In genomic region chr3:137958352-137958751, GRCm38 (mm10) we compare ENCODE assay signal across 20 mouse cellular contexts. TPM values are rescaled to one million over a fixed set of nuclear protein-coding genes. Genes with fewer than 3 reads are reported as not detected.
DNase-seq lines count a peak whose midpoint lies in the region; ATAC-seq and TF ChIP-seq lines count a peak whose summit lies in the region.
"Had no signal": no experiment of that assay in that cellular context is flagged by ENCODE, and none has a peak within 500 bp of the region (broad histone marks: within the 10 kb centered on the region; RNA-seq: fewer than 3 reads in every experiment).

No protein-coding gene starts in this region.

- no peaks in the 10 kb centered on the region for H3K27me3 ChIP-seq in heart, postnatal 0 days (ENCODE audit: control insufficient read depth, insufficient read depth, low read length)
- H3K27me3 ChIP-seq in midbrain, embryonic 11.5 days (ENCODE audit: control insufficient read depth, insufficient read depth, low read length), result no peaks in the 10 kb centered on the region
- H3K27me3 ChIP-seq in midbrain, embryonic 10.5 days (ENCODE audit: low read depth, poor library complexity, severe bottlenecking), result no peaks in the 10 kb centered on the region; the same call in 1 of the 2 replicates
- no peaks in the 10 kb centered on the region for H3K27me3 ChIP-seq in liver, embryonic 15.5 days
- H3K27me3 ChIP-seq: embryonic facial prominence, embryonic 13.5 days; forebrain, embryonic 13.5 days; hindbrain, embryonic 15.5 days had no signal

- H3K9me3 ChIP-seq in heart, postnatal 0 days (replicated peaks; ENCODE audit: control insufficient read depth, low read length), result no peaks in the 10 kb centered on the region
- H3K9me3 ChIP-seq in midbrain, embryonic 11.5 days (ENCODE audit: control insufficient read depth, low read length), result no peaks in the 10 kb centered on the region
- no peaks in the 10 kb centered on the region for H3K9me3 ChIP-seq in midbrain, embryonic 10.5 days (replicated peaks)
- H3K9me3 ChIP-seq in liver, embryonic 15.5 days (replicated peaks), result no peaks in the 10 kb centered on the region
- H3K9me3 ChIP-seq: embryonic facial prominence, embryonic 13.5 days; forebrain, embryonic 13.5 days; hindbrain, embryonic 10.5 days; hindbrain, embryonic 15.5 days had no signal

- no peak for TF ChIP-seq EP300 in heart, postnatal 0 days (IDR thresholded peaks at IDR 0.05; ENCODE audit: low read depth)

- no peak for TF ChIP-seq CTCF in heart, postnatal 0 days (IDR thresholded peaks at IDR 0.05; ENCODE audit: low read depth)

- no peak overlapping the region for H3K9ac ChIP-seq in heart, postnatal 0 days (replicated peaks; ENCODE audit: low read depth, low read length)
- no peak overlapping the region for H3K9ac ChIP-seq in midbrain, embryonic 11.5 days (ENCODE audit: low read length)
- no peak overlapping the region for H3K9ac ChIP-seq in liver, embryonic 15.5 days
- H3K9ac ChIP-seq: embryonic facial prominence, embryonic 13.5 days; forebrain, embryonic 13.5 days; forebrain, postnatal 0 days; hindbrain, embryonic 15.5 days had no signal

- ATAC-seq in heart, postnatal 0 days (ENCODE audit: insufficient read depth, low read depth), result no peak
- ATAC-seq in midbrain, embryonic 11.5 days (ENCODE audit: low FRiP score), result no peak
- ATAC-seq in liver, embryonic 15.5 days (ENCODE audit: insufficient read depth), result no peak
- ATAC-seq: forebrain, embryonic 13.5 days; forebrain, postnatal 0 days had no signal

- H3K4me1 ChIP-seq in heart, postnatal 0 days (ENCODE audit: control insufficient read depth, insufficient read depth), result peaks cover 26% of the 10 kb centered on the region
- H3K4me1 ChIP-seq in midbrain, embryonic 11.5 days (ENCODE audit: control insufficient read depth, insufficient read depth, low read length), result peaks cover 3% of the 10 kb centered on the region; the same call in 1 of the 2 replicates
- peaks cover 24% of the 10 kb centered on the region for H3K4me1 ChIP-seq in midbrain, embryonic 10.5 days
- peaks cover 70% of the 10 kb centered on the region for H3K4me1 ChIP-seq in liver, embryonic 15.5 days (replicated peaks)

- no peak overlapping the region for H3K4me3 ChIP-seq in heart, postnatal 0 days (ENCODE audit: low read depth, low read length)
- H3K4me3 ChIP-seq in midbrain, embryonic 11.5 days (ENCODE audit: low read depth, low read length), result no peak overlapping the region
- no peak overlapping the region for H3K4me3 ChIP-seq in midbrain, embryonic 10.5 days
- no peak overlapping the region for H3K4me3 ChIP-seq in liver, embryonic 15.5 days (replicated peaks)
- H3K4me3 ChIP-seq: embryonic facial prominence, embryonic 13.5 days; forebrain, embryonic 13.5 days; gastrocnemius, adult 2 months; hindbrain, embryonic 10.5 days; hindbrain, embryonic 15.5 days had no signal

- peaks cover 7% of the 10 kb centered on the region; the same call in 1 of the 2 replicates for H3K36me3 ChIP-seq in heart, postnatal 0 days (replicated peaks; ENCODE audit: control insufficient read depth, insufficient read depth, low read length)
- H3K36me3 ChIP-seq in midbrain, embryonic 11.5 days (ENCODE audit: control insufficient read depth, insufficient read depth, low read length), result no peaks in the 10 kb centered on the region
- H3K36me3 ChIP-seq in midbrain, embryonic 10.5 days, result no peaks in the 10 kb centered on the region
- peaks cover 26% of the 10 kb centered on the region for H3K36me3 ChIP-seq in liver, embryonic 15.5 days (replicated peaks)
- H3K36me3 ChIP-seq: embryonic facial prominence, embryonic 13.5 days; hindbrain, embryonic 10.5 days; hindbrain, embryonic 15.5 days had no signal

- no peak for DNase-seq in heart, postnatal 0 days (ENCODE audit: low spot score)
- DNase-seq in heart, postnatal 36 days, result no peak
- DNase-seq in midbrain, embryonic 11.5 days (ENCODE audit: low spot score, missing footprints), result peak; percentile 49
- DNase-seq in midbrain, embryonic 10.5 days (ENCODE audit: low spot score), result no peak
- no peak for DNase-seq in ovary, adult 18-20 months (ENCODE audit: low spot score)
- no peak for DNase-seq in ovary, postnatal 10 days (ENCODE audit: low spot score)
- DNase-seq: adrenal gland, adult 2 months; adrenal gland, postnatal 25 days; cerebellum, adult 18-20 months; cerebellum, adult 9-11 months; cerebellum, postnatal 36 days; forebrain, postnatal 0 days; gastrocnemius, adult 2 months; gastrocnemius, postnatal 25 days; heart, postnatal 14 days had no signal

- H3K27ac ChIP-seq in heart, postnatal 0 days (ENCODE audit: low read depth), result 0 out of 2 replicates have a peak overlapping the region, but pooled peaks have one; percentile 11
- H3K27ac ChIP-seq in midbrain, embryonic 11.5 days (ENCODE audit: low read depth, low read length), result no peak overlapping the region
- no peak overlapping the region for H3K27ac ChIP-seq in midbrain, embryonic 10.5 days (replicated peaks)
- peak overlapping the region; percentile 80 for H3K27ac ChIP-seq in liver, embryonic 15.5 days (replicated peaks)
- H3K27ac ChIP-seq: embryonic facial prominence, embryonic 13.5 days; forebrain, embryonic 13.5 days; gastrocnemius, adult 2 months; hindbrain, embryonic 10.5 days; hindbrain, embryonic 15.5 days had no signal

- intact Hi-C loops in heart, postnatal 36 days (cut with DNase I), result no loop called here

- WGBS in heart, postnatal 0 days, result 89% methylated on average over 4 of the region's 4 CpGs
- 92% methylated on average over 4 of the region's 4 CpGs for WGBS in midbrain, embryonic 11.5 days
- WGBS in midbrain, embryonic 10.5 days, result 95% methylated on average over 4 of the region's 4 CpGs
- 80% methylated on average over 4 of the region's 4 CpGs for WGBS in liver, embryonic 15.5 days (ENCODE audit: insufficient replicate concordance)

- H3K4me2 ChIP-seq in heart, postnatal 0 days (ENCODE audit: low read depth, low read length), result no peak overlapping the region
- no peak overlapping the region for H3K4me2 ChIP-seq in midbrain, embryonic 11.5 days
- no peak overlapping the region for H3K4me2 ChIP-seq in liver, embryonic 15.5 days
- H3K4me2 ChIP-seq: embryonic facial prominence, embryonic 13.5 days; forebrain, embryonic 13.5 days; hindbrain, embryonic 15.5 days had no signal

RNA-seq across cellular contexts. Expression of gene Dapp1, which starts 23.0 kb away (rescaled TPM):
- total RNA-seq in heart, postnatal 0 days (2014; rRNA removed; ENCODE audit: low replicate concordance), result 11.8 and 16.1 TPM in 2 replicates
- 11.1 and 11.8 TPM in 2 replicates for polyA plus RNA-seq in heart, postnatal 0 days (2015; fragmentation: Nextera tagmentation; extraction: Ambion mirVana)
- 1 to 10 TPM; 4.5 to 5.1 TPM for total RNA-seq in heart, postnatal 36 days (2021)
- polyA plus RNA-seq in midbrain, embryonic 11.5 days (2014; fragmentation: Nextera tagmentation; extraction: Ambion mirVana), result 3.2 and 3.4 TPM in 2 replicates
- 2.3 and 2.9 TPM in 2 replicates for polyA plus RNA-seq in midbrain, embryonic 10.5 days (2016; fragmentation: Nextera tagmentation; extraction: Ambion mirVana)
- 10.5 and 12.0 TPM in 2 replicates for polyA plus RNA-seq in liver, embryonic 15.5 days (2015; fragmentation: Nextera tagmentation; extraction: Ambion mirVana)

RNA-seq across cellular contexts. Expression of gene Lamtor3, which starts 40.0 kb away (rescaled TPM):
- total RNA-seq in heart, postnatal 0 days (2014; rRNA removed; ENCODE audit: low replicate concordance), result 62.6 and 125 TPM in 2 replicates
- polyA plus RNA-seq in heart, postnatal 0 days (2015; fragmentation: Nextera tagmentation; extraction: Ambion mirVana), result 137 and 138 TPM in 2 replicates
- 10 to 100 TPM; 91.1 to 93.8 TPM for total RNA-seq in heart, postnatal 36 days (2021)
- polyA plus RNA-seq in midbrain, embryonic 11.5 days (2014; fragmentation: Nextera tagmentation; extraction: Ambion mirVana), result 98.7 and 106 TPM in 2 replicates
- 91.6 and 91.8 TPM in 2 replicates for polyA plus RNA-seq in midbrain, embryonic 10.5 days (2016; fragmentation: Nextera tagmentation; extraction: Ambion mirVana)
- polyA plus RNA-seq in liver, embryonic 15.5 days (2015; fragmentation: Nextera tagmentation; extraction: Ambion mirVana), result 52.1 and 53.8 TPM in 2 replicates

Comparison
In these comparisons a context has a peak if more than half of its experiments do, and no peak if none do; other contexts are left out.
1. H3K27ac ChIP-seq: peak in heart, postnatal 0 days (single experiment) and liver, embryonic 15.5 days (single experiment); none in midbrain, embryonic 11.5 days (single experiment) and midbrain, embryonic 10.5 days (single experiment).